Mouse (Mus musculus): ENCODE results near the gene Hnrnpa1. TPM values are rescaled to one million over a fixed set of nuclear protein-coding genes. Genes with fewer than 3 reads are reported as not detected.

The Hnrnpa1 gene
- polyA plus RNA-seq (2014; fragmentation: Nextera tagmentation; extraction: Ambion mirVana), result 1,373 and 1,392 TPM in 2 replicates

DNA sequence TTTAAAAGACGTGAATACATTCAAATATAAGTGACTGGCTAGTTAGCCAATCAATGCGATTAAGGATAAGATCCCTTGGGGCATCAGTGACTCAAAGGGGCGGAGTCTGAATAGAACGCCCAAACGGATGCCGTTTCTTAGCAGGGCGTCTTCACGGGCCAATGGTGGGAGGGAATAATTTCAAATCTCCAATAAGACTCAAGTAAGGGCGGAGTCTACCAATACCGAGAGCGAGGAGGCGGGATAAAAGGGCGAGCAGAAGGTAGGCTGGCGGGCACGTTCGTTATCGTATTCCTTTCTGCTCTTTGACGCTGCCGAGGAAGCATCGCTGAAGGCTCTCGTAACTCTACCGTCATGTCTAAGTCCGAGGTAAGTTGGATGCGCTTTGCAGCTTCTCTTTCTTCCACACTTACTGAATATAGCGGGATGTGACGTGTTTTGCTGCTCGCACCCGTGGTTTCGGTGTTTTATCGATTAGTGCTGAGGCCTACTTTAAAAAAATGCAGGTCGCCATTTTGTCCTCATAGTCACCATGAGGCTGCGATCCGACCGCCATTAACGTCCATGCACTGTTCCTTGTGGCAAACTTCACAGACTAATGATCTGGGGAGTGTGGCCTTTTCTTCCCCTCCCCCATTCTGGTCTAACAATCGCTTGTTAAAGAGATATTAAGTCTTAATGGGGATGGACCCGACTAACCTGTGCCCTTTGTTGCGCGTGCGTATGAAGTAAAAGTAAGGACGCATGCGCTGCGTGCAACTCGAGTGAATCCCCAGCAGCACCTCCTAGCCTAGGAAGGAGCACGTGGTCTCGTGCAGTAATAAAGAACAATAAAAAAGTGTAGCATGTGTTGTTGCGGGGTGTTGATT lies at the start of gene Hnrnpa1:
TSS of gene Hnrnpa1 (plus strand) at position 273 of the 869 bp plus-strand sequence.
- H3K9me3 ChIP-seq (ENCODE audit: control insufficient read depth, low read length), result no peaks in the 10 kb centered on the region
- peak within 1 kb of the TSS; percentile 86 for H3K9ac ChIP-seq (ENCODE audit: low read length)
- peak within 1 kb of the TSS; percentile 90 for H3K27ac ChIP-seq (ENCODE audit: low read depth, low read length)
- H3K4me2 ChIP-seq (ENCODE audit: low read depth), result peak within 1 kb of the TSS; percentile 82
- peaks cover 8% of the 10 kb centered on the region for H3K36me3 ChIP-seq (ENCODE audit: control insufficient read depth, insufficient read depth, low read length)
- peak within 1 kb of the TSS; percentile 66 for H3K4me3 ChIP-seq (ENCODE audit: low read depth, low read length)
- ATAC-seq (ENCODE audit: insufficient read depth, low FRiP score, low TSS enrichment) (peak; percentile 90), DNase-seq (ENCODE audit: low spot score) (peak; percentile 92)
- WGBS, result under 1% methylated on average over 47 of the region's 47 CpGs
- H3K27me3 ChIP-seq (ENCODE audit: control insufficient read depth, insufficient read depth, low read length), result no peaks in the 10 kb centered on the region
- H3K4me1 ChIP-seq (ENCODE audit: control insufficient read depth, insufficient read depth, low read length), result peaks cover 19% of the 10 kb centered on the region

DNA sequence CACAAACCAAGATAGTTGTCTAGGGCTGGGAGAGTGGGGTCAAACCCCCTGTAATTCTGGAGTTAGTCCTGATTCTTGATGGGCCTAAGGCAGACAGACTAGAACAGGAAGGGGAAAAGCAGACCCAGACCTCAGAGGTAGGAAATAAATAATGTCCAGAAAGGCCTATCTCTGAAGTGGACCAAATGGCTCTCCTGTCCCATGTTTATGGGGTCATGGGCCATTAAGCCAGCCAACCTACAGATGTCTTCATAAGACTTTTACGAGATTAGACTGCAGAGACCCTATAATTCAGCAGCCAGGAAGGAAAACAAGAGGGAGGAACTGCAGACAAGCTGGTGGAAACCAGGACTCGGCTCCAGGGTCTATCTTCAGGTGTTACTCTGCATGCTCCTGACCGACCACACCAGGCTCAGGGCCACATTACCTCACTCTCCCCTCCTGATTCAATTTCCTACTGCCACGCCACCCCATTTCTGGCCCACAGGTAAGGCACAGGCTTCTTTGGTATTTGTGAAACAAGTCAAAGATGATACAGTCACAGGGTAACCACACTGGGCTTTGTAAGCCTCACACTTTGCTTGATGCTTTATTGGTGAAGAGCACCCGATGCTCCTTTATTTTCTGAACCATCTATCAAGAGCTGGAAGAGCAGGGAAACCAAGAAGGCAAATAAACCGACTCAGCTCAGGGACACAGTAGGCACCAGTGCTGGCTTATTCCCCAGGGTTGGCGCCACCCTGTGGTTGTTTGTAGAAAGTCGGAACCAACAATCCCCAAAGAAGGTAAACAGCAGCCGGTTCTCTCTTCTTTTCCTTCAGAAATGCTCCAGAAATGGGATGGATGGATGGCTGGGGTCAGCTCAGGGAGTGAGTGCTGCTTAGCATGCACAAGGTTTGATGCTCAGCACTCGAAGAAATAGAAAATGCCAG lies 49.4 kb upstream of the Hnrnpa1 start:
- DNase-seq (ENCODE audit: low spot score) (peak; percentile 58), ATAC-seq (ENCODE audit: insufficient read depth, low FRiP score, low TSS enrichment) (no peak)
- Histone ChIP-seq H3K4me1 (ENCODE audit: control insufficient read depth, insufficient read depth, low read length) (no peaks in the 10 kb centered on the region), H3K9me3 (ENCODE audit: control insufficient read depth, low read length) (no peaks in the 10 kb centered on the region), H3K27ac (ENCODE audit: low read depth, low read length) (no peak overlapping the region), H3K27me3 (ENCODE audit: control insufficient read depth, insufficient read depth, low read length) (no peaks in the 10 kb centered on the region), H3K4me3 (ENCODE audit: low read depth, low read length) (no peak overlapping the region), H3K36me3 (ENCODE audit: control insufficient read depth, insufficient read depth, low read length) (peaks cover 2% of the 10 kb centered on the region), H3K9ac (ENCODE audit: low read length) (no peak overlapping the region), H3K4me2 (ENCODE audit: low read depth) (no peak overlapping the region)
- 52% methylated on average over 10 of the region's 10 CpGs for WGBS

DNA sequence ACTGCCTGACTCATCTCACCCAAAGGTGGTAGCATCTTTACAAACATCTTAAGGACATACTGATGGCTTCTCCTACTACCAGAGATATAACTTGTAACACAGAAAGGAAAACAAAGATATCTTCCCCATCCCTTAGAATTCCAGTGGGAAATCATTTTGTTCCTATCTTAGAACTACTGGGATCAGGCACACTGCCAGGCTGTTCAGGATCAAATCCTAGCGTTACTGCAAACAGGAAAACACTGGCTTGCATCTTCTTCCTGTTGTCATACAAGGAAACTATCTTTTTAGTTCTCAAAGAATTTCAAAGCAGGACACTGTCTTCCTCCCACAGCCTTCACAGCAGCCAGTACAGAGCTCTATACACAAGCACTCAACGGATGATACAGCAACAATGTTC lies 46.6 kb upstream of the Hnrnpa1 start:
- Histone ChIP-seq H3K36me3 (ENCODE audit: control insufficient read depth, insufficient read depth, low read length) (peaks cover 2% of the 10 kb centered on the region), H3K4me1 (ENCODE audit: control insufficient read depth, insufficient read depth, low read length) (no peaks in the 10 kb centered on the region), H3K4me3 (ENCODE audit: low read depth, low read length) (no peak overlapping the region), H3K4me2 (ENCODE audit: low read depth) (no peak overlapping the region), H3K9ac (ENCODE audit: low read length) (no peak overlapping the region), H3K27ac (ENCODE audit: low read depth, low read length) (no peak overlapping the region), H3K9me3 (ENCODE audit: control insufficient read depth, low read length) (no peaks in the 10 kb centered on the region), H3K27me3 (ENCODE audit: control insufficient read depth, insufficient read depth, low read length) (no peaks in the 10 kb centered on the region)
- 92% methylated on average over 2 of the region's 2 CpGs for WGBS
- DNase-seq (ENCODE audit: low spot score) (no peak), ATAC-seq (ENCODE audit: insufficient read depth, low FRiP score, low TSS enrichment) (no peak)

DNA sequence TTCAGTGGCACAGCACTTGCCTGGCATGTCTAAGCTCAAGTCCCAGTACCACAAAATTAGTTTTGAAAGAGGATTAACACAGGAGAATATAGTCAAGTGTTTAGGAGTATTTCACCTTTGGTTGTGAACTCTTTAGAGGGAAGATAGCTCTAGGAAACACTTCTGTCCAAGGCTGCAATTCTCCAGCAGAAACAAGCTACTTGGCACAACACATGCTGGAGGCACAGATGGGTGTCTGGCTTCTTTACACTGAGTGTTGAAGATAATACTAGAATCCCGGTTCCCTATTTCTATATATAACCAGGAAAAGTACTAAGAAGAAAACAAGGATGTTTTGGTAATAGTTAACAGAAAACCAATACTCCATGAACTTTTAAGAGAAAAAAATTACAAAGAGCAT lies 43.4 kb upstream of the Hnrnpa1 start:
- Histone ChIP-seq H3K4me3 (ENCODE audit: low read depth, low read length) (no peak overlapping the region), H3K36me3 (ENCODE audit: control insufficient read depth, insufficient read depth, low read length) (peaks cover 10% of the 10 kb centered on the region), H3K4me2 (ENCODE audit: low read depth) (no peak overlapping the region), H3K27me3 (ENCODE audit: control insufficient read depth, insufficient read depth, low read length) (no peaks in the 10 kb centered on the region), H3K9me3 (ENCODE audit: control insufficient read depth, low read length) (no peaks in the 10 kb centered on the region), H3K9ac (ENCODE audit: low read length) (no peak overlapping the region), H3K27ac (ENCODE audit: low read depth, low read length) (no peak overlapping the region), H3K4me1 (ENCODE audit: control insufficient read depth, insufficient read depth, low read length) (no peaks in the 10 kb centered on the region)
- no peak for DNase-seq (ENCODE audit: low spot score)
- WGBS, result 91% methylated on average over 1 of the region's 1 CpGs
- ATAC-seq (ENCODE audit: insufficient read depth, low FRiP score, low TSS enrichment), result no peak

DNA sequence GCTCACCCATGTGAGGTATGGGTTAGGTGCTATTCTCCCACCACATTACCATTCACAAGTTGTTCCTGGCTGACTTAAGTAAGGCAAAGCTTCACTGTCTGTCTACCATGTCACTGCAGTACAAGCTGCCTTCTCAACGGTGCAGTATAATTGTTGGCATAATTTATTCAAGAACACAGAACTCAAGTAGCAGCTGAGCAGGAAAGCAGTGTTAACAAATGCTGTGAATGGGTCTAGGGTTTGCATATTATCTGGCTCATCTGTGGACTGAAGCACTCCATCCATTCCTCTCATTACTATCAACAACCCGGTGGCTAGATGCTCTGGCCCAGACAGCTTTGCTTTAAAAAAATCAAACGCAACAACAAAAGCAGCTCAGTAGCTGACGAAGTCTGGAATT lies 42.4 kb upstream of the Hnrnpa1 start:
- no peaks in the 10 kb centered on the region for H3K4me1 ChIP-seq (ENCODE audit: control insufficient read depth, insufficient read depth, low read length)
- no peak overlapping the region for H3K27ac ChIP-seq (ENCODE audit: low read depth, low read length)
- no peak overlapping the region for H3K4me3 ChIP-seq (ENCODE audit: low read depth, low read length)
- no peaks in the 10 kb centered on the region for H3K9me3 ChIP-seq (ENCODE audit: control insufficient read depth, low read length)
- 93% methylated on average over 4 of the region's 4 CpGs for WGBS
- DNase-seq (ENCODE audit: low spot score) (no peak), ATAC-seq (ENCODE audit: insufficient read depth, low FRiP score, low TSS enrichment) (no peak)
- no peak overlapping the region for H3K9ac ChIP-seq (ENCODE audit: low read length)
- H3K36me3 ChIP-seq (ENCODE audit: control insufficient read depth, insufficient read depth, low read length), result peaks cover 10% of the 10 kb centered on the region
- no peaks in the 10 kb centered on the region for H3K27me3 ChIP-seq (ENCODE audit: control insufficient read depth, insufficient read depth, low read length)
- H3K4me2 ChIP-seq (ENCODE audit: low read depth), result no peak overlapping the region

DNA sequence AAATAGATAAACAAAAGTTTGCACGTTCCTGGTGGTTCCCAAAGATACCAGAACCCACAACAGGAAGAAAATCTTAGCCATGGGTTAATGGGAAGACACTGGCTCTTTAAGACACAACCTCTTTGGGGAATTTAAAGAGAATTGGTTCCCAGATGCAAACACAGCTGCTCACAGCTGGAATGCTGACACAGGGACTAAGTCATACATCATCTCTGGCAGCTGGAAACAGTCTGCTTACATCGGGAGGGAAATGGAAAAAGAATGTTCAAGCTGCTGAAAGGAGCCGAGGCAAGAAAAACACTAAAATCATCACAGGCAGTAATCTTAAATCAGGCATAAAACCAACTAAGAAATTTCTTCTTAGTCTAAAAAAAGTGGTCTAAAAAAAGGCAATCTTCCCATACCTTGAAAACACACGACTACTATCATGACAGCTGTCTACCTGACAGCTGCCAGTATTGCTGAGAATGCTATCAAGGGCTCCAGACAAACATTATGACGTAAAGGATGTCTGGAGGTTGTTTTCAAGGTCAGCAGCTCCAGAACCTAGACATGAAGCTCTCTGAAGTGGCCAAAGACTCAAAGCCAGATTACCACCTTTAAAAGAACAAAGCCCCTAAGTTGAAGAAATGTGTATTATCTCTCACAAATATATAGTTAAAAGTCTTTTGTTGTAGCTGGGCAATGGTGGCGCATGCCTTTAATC lies 38.0 kb upstream of the Hnrnpa1 start:
- H3K36me3 ChIP-seq (ENCODE audit: control insufficient read depth, insufficient read depth, low read length), result peaks cover 13% of the 10 kb centered on the region
- H3K9ac ChIP-seq (ENCODE audit: low read length), result no peak overlapping the region
- H3K27ac ChIP-seq (ENCODE audit: low read depth, low read length), result no peak overlapping the region

DNA sequence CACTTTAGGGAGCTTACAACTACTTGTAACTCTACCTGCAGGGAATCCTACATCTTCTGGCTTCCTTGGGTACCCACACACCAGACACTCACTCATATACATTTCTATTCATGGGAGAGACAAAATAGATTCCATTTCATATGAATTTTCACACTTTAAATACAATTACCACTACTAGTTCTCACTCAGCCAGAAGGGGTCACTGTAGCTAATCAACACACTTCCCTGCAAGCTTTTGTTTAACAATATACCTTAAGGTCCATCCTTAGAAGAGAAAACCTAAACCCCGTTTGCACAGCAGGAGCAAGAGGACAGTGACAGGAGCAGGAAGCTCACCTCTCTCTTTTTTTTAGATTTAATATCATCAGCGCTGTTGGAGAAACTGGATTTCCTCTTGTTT lies 35.1 kb upstream of the Hnrnpa1 start:
- ATAC-seq (ENCODE audit: insufficient read depth, low FRiP score, low TSS enrichment) (no peak), DNase-seq (ENCODE audit: low spot score) (no peak)
- Histone ChIP-seq H3K4me2 (ENCODE audit: low read depth) (no peak overlapping the region), H3K4me1 (ENCODE audit: control insufficient read depth, insufficient read depth, low read length) (no peaks in the 10 kb centered on the region), H3K27ac (ENCODE audit: low read depth, low read length) (no peak overlapping the region), H3K36me3 (ENCODE audit: control insufficient read depth, insufficient read depth, low read length) (peaks cover 11% of the 10 kb centered on the region), H3K9ac (ENCODE audit: low read length) (no peak overlapping the region), H3K4me3 (ENCODE audit: low read depth, low read length) (no peak overlapping the region), H3K9me3 (ENCODE audit: control insufficient read depth, low read length) (no peaks in the 10 kb centered on the region), H3K27me3 (ENCODE audit: control insufficient read depth, insufficient read depth, low read length) (no peaks in the 10 kb centered on the region)
- 74% methylated on average over 2 of the region's 2 CpGs for WGBS

More for the DNA sequence above, 38.0 kb upstream of the Hnrnpa1 start:
- no peak overlapping the region for H3K4me2 ChIP-seq (ENCODE audit: low read depth)
- no peaks in the 10 kb centered on the region for H3K4me1 ChIP-seq (ENCODE audit: control insufficient read depth, insufficient read depth, low read length)
- H3K9me3 ChIP-seq (ENCODE audit: control insufficient read depth, low read length), result no peaks in the 10 kb centered on the region
- ATAC-seq (ENCODE audit: insufficient read depth, low FRiP score, low TSS enrichment) (no peak), DNase-seq (ENCODE audit: low spot score) (peak; percentile 53)
- WGBS, result 59% methylated on average over 6 of the region's 6 CpGs
- no peaks in the 10 kb centered on the region for H3K27me3 ChIP-seq (ENCODE audit: control insufficient read depth, insufficient read depth, low read length)
- H3K4me3 ChIP-seq (ENCODE audit: low read depth, low read length), result no peak overlapping the region

DNA sequence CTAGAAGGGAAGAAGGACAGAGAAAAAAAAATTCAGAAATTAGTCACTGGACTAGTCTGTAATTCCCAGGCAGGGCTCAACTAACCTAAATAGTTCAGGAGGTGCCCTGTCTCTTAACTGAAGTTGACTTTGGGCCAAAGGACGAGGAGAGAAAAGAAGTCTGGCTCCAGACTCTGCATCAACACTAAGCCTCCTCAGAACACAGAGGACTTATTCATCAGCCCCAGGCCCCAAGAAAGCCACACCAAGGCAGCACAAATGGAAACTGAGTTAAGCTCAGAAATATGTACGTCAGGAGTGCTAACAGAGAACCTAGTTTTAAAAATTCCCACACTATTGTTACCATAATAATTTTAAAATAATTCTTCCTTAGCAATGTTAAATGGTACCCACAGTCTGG lies 26.1 kb upstream of the Hnrnpa1 start:
- peaks cover 22% of the 10 kb centered on the region for H3K4me1 ChIP-seq (ENCODE audit: control insufficient read depth, insufficient read depth, low read length)

More for the DNA sequence above, 26.1 kb upstream of the Hnrnpa1 start:
- peaks cover 12% of the 10 kb centered on the region for H3K36me3 ChIP-seq (ENCODE audit: control insufficient read depth, insufficient read depth, low read length)
- no peaks in the 10 kb centered on the region for H3K9me3 ChIP-seq (ENCODE audit: control insufficient read depth, low read length)
- WGBS, result 28% methylated on average over 2 of the region's 2 CpGs
- peak overlapping the region; percentile 37 for H3K4me2 ChIP-seq (ENCODE audit: low read depth)
- ATAC-seq (ENCODE audit: insufficient read depth, low FRiP score, low TSS enrichment), result no peak
- DNase-seq (ENCODE audit: low spot score), result peak; percentile 13
- no peak overlapping the region; the same call in 1 of the 2 replicates for H3K9ac ChIP-seq (ENCODE audit: low read length)
- H3K27me3 ChIP-seq (ENCODE audit: control insufficient read depth, insufficient read depth, low read length), result no peaks in the 10 kb centered on the region
- peak overlapping the region; percentile 11; the same call in 1 of the 2 replicates for H3K27ac ChIP-seq (ENCODE audit: low read depth, low read length)
- peak overlapping the region; percentile 16; the same call in 1 of the 2 replicates for H3K4me3 ChIP-seq (ENCODE audit: low read depth, low read length)

All from neural tube, embryonic 11.5 days (tissue).